Mouse (Mus musculus) stomach, embryonic 15.5 days (tissue): ENCODE measurements at regions not wholly inside any gene's neighbourhood (a gene's known extent, or its start where the extent isn't known, plus 50 kb on each side); places are given as distances from the start of the nearest gene placed in this dataset.

Source experiments
- ATAC-seq: fragments of 200-750 bp; cut with Nextera tagmentation; 2 replicates; pipeline ENCODE4 v1.8.0; 2017; ENCODE audit warnings: low read depth, moderate number of reproducible peaks, moderate TSS enrichment; ENCODE audit not compliant: insufficient read depth, low FRiP score
- H3K27ac ChIP-seq: fragments of 300-500 bp; sonication (generic); 2 replicates; pipeline ENCODE4 v1.5.1; 2015; ENCODE audit warnings: mild to moderate bottlenecking, inconsistent platforms
- H3K27me3 ChIP-seq: fragments of 300-500 bp; sonication (generic); replicated peaks from 2 replicates; pipeline ENCODE4 v1.6.1; 2015; ENCODE audit warnings: inconsistent platforms
- H3K36me3 ChIP-seq: fragments of 300-500 bp; sonication (generic); 2 replicates; pipeline ENCODE4 v1.6.1; 2015; ENCODE audit warnings: inconsistent platforms
- H3K4me1 ChIP-seq: fragments of 300-500 bp; sonication (generic); 2 replicates; pipeline ENCODE4 v1.6.1; 2015; ENCODE audit warnings: inconsistent platforms
- H3K4me2 ChIP-seq: fragments of 300-500 bp; sonication (generic); 2 replicates; pipeline ENCODE4 v1.6.1; 2015; ENCODE audit warnings: mild to moderate bottlenecking, inconsistent platforms
- H3K4me3 ChIP-seq: fragments of 300-500 bp; sonication (generic); replicated peaks from 2 replicates; pipeline ENCODE4 v1.5.1; 2015; ENCODE audit warnings: inconsistent platforms
- H3K9ac ChIP-seq: fragments of 300-500 bp; sonication (generic); 2 replicates; pipeline ENCODE4 v1.6.1; 2015; ENCODE audit warnings: inconsistent platforms
- H3K9me3 ChIP-seq: fragments of 300-500 bp; sonication (generic); 2 replicates; pipeline ENCODE4 v1.6.1; 2016; ENCODE audit warnings: inconsistent platforms
- WGBS: fragments of 180-500 bp; shearing (Covaris S2); methylation state at CpG from one replicate; pipeline ENCODE4 v1.1.7; 2015; 5-methylcytosine and 5-hydroxymethylcytosine counted together

GRCm38 (mm10) chr4:31560305-31560704, 403.6 kb upstream of the Map3k7 start:
- Histone ChIP-seq H3K27ac (no peak overlapping the region), H3K9ac (no peak overlapping the region), H3K4me1 (no peaks in the 10 kb centered on the region), H3K27me3 (no peaks in the 10 kb centered on the region), H3K4me2 (no peak overlapping the region), H3K4me3 (no peak overlapping the region), H3K9me3 (no peaks in the 10 kb centered on the region), H3K36me3 (no peaks in the 10 kb centered on the region)
- ATAC-seq, result no peak
- 83% methylated on average over 4 of the region's 4 CpGs for WGBS

- ATAC-seq, result no peak
- H3K4me1 ChIP-seq, result no peaks in the 10 kb centered on the region
- H3K27ac ChIP-seq, result no peak overlapping the region
- no peak overlapping the region for H3K4me2 ChIP-seq
- H3K27me3 ChIP-seq, result no peaks in the 10 kb centered on the region
- H3K36me3 ChIP-seq, result no peaks in the 10 kb centered on the region
- H3K4me3 ChIP-seq, result no peak overlapping the region
- WGBS, result 88% methylated on average over 10 of the region's 10 CpGs
- no peak overlapping the region for H3K9ac ChIP-seq
- H3K9me3 ChIP-seq, result no peaks in the 10 kb centered on the region
Observed at GRCm38 (mm10) chr4:31561183-31561582, 402.7 kb upstream of the Map3k7 start.

GRCm38 (mm10) chr4:31561823-31562222, 402.1 kb upstream of the Map3k7 start:
- no peak for ATAC-seq
- Histone ChIP-seq H3K27me3 (no peaks in the 10 kb centered on the region), H3K9ac (no peak overlapping the region), H3K9me3 (no peaks in the 10 kb centered on the region), H3K4me2 (0 out of 2 replicates have a peak overlapping the region, but pooled peaks have one; percentile 16), H3K27ac (no peak overlapping the region), H3K4me1 (no peaks in the 10 kb centered on the region), H3K4me3 (no peak overlapping the region; the same call in 1 of the 2 replicates), H3K36me3 (no peaks in the 10 kb centered on the region)
- 28% methylated on average over 3 of the region's 3 CpGs for WGBS

- Histone ChIP-seq H3K4me2 (no peak overlapping the region), H3K27me3 (no peaks in the 10 kb centered on the region), H3K36me3 (no peaks in the 10 kb centered on the region), H3K9ac (no peak overlapping the region), H3K27ac (no peak overlapping the region), H3K4me1 (no peaks in the 10 kb centered on the region), H3K9me3 (no peaks in the 10 kb centered on the region), H3K4me3 (no peak overlapping the region)
- ATAC-seq, result no peak
- WGBS, result 35% methylated on average over 5 of the region's 5 CpGs
Observed at GRCm38 (mm10) chr4:31566158-31566557, 397.7 kb upstream of the Map3k7 start.

- H3K4me2 ChIP-seq, result no peak overlapping the region
- H3K4me1 ChIP-seq, result no peaks in the 10 kb centered on the region
- H3K27ac ChIP-seq, result no peak overlapping the region
- WGBS, result 77% methylated on average over 3 of the region's 3 CpGs
- H3K36me3 ChIP-seq, result no peaks in the 10 kb centered on the region
- no peak overlapping the region for H3K4me3 ChIP-seq
- H3K9me3 ChIP-seq, result no peaks in the 10 kb centered on the region
- H3K9ac ChIP-seq, result no peak overlapping the region
- ATAC-seq, result no peak
- H3K27me3 ChIP-seq, result no peaks in the 10 kb centered on the region
Observed at GRCm38 (mm10) chr4:31566834-31567233, 397.1 kb upstream of the Map3k7 start.

GRCm38 (mm10) chr4:31569687-31570086, 394.2 kb upstream of the Map3k7 start:
- Histone ChIP-seq H3K4me2 (no peak overlapping the region), H3K9ac (no peak overlapping the region), H3K27me3 (no peaks in the 10 kb centered on the region), H3K9me3 (no peaks in the 10 kb centered on the region), H3K4me1 (no peaks in the 10 kb centered on the region), H3K4me3 (no peak overlapping the region), H3K36me3 (no peaks in the 10 kb centered on the region), H3K27ac (no peak overlapping the region)
- no peak for ATAC-seq
- 65% methylated on average over 1 of the region's 1 CpGs for WGBS

- no peaks in the 10 kb centered on the region for H3K36me3 ChIP-seq
- no peaks in the 10 kb centered on the region for H3K4me1 ChIP-seq
- no peak overlapping the region for H3K27ac ChIP-seq
- no peaks in the 10 kb centered on the region for H3K9me3 ChIP-seq
- no peak overlapping the region for H3K9ac ChIP-seq
- 36% methylated on average over 4 of the region's 4 CpGs for WGBS
- H3K4me3 ChIP-seq, result no peak overlapping the region
- H3K4me2 ChIP-seq, result no peak overlapping the region
- ATAC-seq, result peak; percentile 78
- H3K27me3 ChIP-seq, result no peaks in the 10 kb centered on the region
Observed at GRCm38 (mm10) chr4:31576982-31577579, 386.8 kb upstream of the Map3k7 start.

GRCm38 (mm10) chr4:31583495-31583894, 380.4 kb upstream of the Map3k7 start:
- Histone ChIP-seq H3K4me2 (no peak overlapping the region), H3K36me3 (no peaks in the 10 kb centered on the region), H3K4me1 (no peaks in the 10 kb centered on the region), H3K9ac (no peak overlapping the region), H3K4me3 (no peak overlapping the region), H3K27ac (no peak overlapping the region), H3K27me3 (no peaks in the 10 kb centered on the region), H3K9me3 (no peaks in the 10 kb centered on the region)
- no peak for ATAC-seq
- 82% methylated on average over 2 of the region's 2 CpGs for WGBS

GRCm38 (mm10) chr4:31584171-31584570, 379.7 kb upstream of the Map3k7 start:
- WGBS, result 82% methylated on average over 3 of the region's 3 CpGs
- Histone ChIP-seq H3K4me2 (no peak overlapping the region), H3K4me3 (no peak overlapping the region), H3K27me3 (no peaks in the 10 kb centered on the region), H3K4me1 (no peaks in the 10 kb centered on the region), H3K36me3 (no peaks in the 10 kb centered on the region), H3K27ac (no peak overlapping the region), H3K9ac (no peak overlapping the region), H3K9me3 (no peaks in the 10 kb centered on the region)
- ATAC-seq, result no peak

GRCm38 (mm10) chr4:31594089-31594488, 369.8 kb upstream of the Map3k7 start:
- H3K4me2 ChIP-seq, result no peak overlapping the region
- H3K4me3 ChIP-seq, result no peak overlapping the region
- WGBS, result 71% methylated on average over 1 of the region's 1 CpGs
- no peaks in the 10 kb centered on the region for H3K27me3 ChIP-seq
- ATAC-seq, result no peak
- no peaks in the 10 kb centered on the region for H3K36me3 ChIP-seq
- H3K4me1 ChIP-seq, result no peaks in the 10 kb centered on the region
- H3K9me3 ChIP-seq, result no peaks in the 10 kb centered on the region
- H3K9ac ChIP-seq, result no peak overlapping the region
- no peak overlapping the region for H3K27ac ChIP-seq

GRCm38 (mm10) chr4:31601536-31601935, 362.4 kb upstream of the Map3k7 start:
- no peak overlapping the region for H3K27ac ChIP-seq
- no peak overlapping the region for H3K4me3 ChIP-seq
- no peak overlapping the region; the same call in 1 of the 2 replicates for H3K4me2 ChIP-seq
- ATAC-seq, result peak; percentile 72
- H3K27me3 ChIP-seq, result no peaks in the 10 kb centered on the region
- H3K36me3 ChIP-seq, result no peaks in the 10 kb centered on the region
- no peaks in the 10 kb centered on the region for H3K4me1 ChIP-seq
- no peak overlapping the region for H3K9ac ChIP-seq
- H3K9me3 ChIP-seq, result no peaks in the 10 kb centered on the region
- 30% methylated on average over 8 of the region's 8 CpGs for WGBS

- no peak overlapping the region for H3K9ac ChIP-seq
- no peak overlapping the region for H3K4me3 ChIP-seq
- 90% methylated on average over 2 of the region's 2 CpGs for WGBS
- H3K4me1 ChIP-seq, result no peaks in the 10 kb centered on the region
- no peaks in the 10 kb centered on the region for H3K36me3 ChIP-seq
- no peak for ATAC-seq
- no peak overlapping the region for H3K27ac ChIP-seq
- H3K4me2 ChIP-seq, result no peak overlapping the region
- no peaks in the 10 kb centered on the region for H3K9me3 ChIP-seq
- H3K27me3 ChIP-seq, result no peaks in the 10 kb centered on the region
Observed at GRCm38 (mm10) chr4:31603776-31604175, 360.1 kb upstream of the Map3k7 start.

- no peak overlapping the region for H3K4me3 ChIP-seq
- H3K4me2 ChIP-seq, result no peak overlapping the region
- 63% methylated on average over 8 of the region's 8 CpGs for WGBS
- 0 out of 2 replicates have a peak, but pooled peaks cover 2% of the 10 kb centered on the region for H3K4me1 ChIP-seq
- H3K9me3 ChIP-seq, result no peaks in the 10 kb centered on the region
- ATAC-seq, result no peak
- H3K27me3 ChIP-seq, result no peaks in the 10 kb centered on the region
- H3K27ac ChIP-seq, result no peak overlapping the region
- no peaks in the 10 kb centered on the region for H3K36me3 ChIP-seq
- H3K9ac ChIP-seq, result no peak overlapping the region
Observed at GRCm38 (mm10) chr4:31608811-31609210, 355.1 kb upstream of the Map3k7 start.
